Mouse (Mus musculus): ENCODE measurements around the gene Olfr1082. TPM values are rescaled to one million over a fixed set of nuclear protein-coding genes. Genes with fewer than 3 reads are reported as not detected.
"Not testable (repeated sequence)": the region's sequence is repeated elsewhere in the genome, so short reads cannot be mapped to it uniquely, and the experiment has no call there.

Olfr1082 gene
- not detected in 2 replicates for polyA plus RNA-seq (2014; fragmentation: Nextera tagmentation; extraction: Ambion mirVana)

GRCm38 (mm10) chr2:86598866-86599265, at the start of gene Olfr1082:
Gene Olfr1082, minus strand, starts transcription at chr2:86598966.
- H3K4me3 ChIP-seq (ENCODE audit: low read depth, low read length); ATAC-seq (ENCODE audit: low FRiP score); H3K36me3 ChIP-seq (ENCODE audit: control insufficient read depth, insufficient read depth, low read length); H3K9ac ChIP-seq (ENCODE audit: low read length); H3K27ac ChIP-seq (ENCODE audit: low read depth, low read length); H3K9me3 ChIP-seq (ENCODE audit: control insufficient read depth, low read length); H3K4me1 ChIP-seq (ENCODE audit: control insufficient read depth, insufficient read depth, low read length); DNase-seq (ENCODE audit: low spot score, missing footprints); H3K27me3 ChIP-seq (ENCODE audit: control insufficient read depth, insufficient read depth, low read length); H3K4me2 ChIP-seq: not testable (repeated sequence)
- 70% methylated on average over 1 of the region's 1 CpGs for WGBS

GRCm38 (mm10) chr2:86639625-86640024, 40.9 kb upstream of the Olfr1082 start, which contains the start of gene Olfr1084:
Gene Olfr1084, minus strand, starts transcription at chr2:86639725.
- ATAC-seq (ENCODE audit: low FRiP score) = not testable (repeated sequence)

GRCm38 (mm10) chr2:86558135-86558534, 40.6 kb downstream of the Olfr1082 start, which contains the start of gene Olfr1080:
Gene Olfr1080, minus strand, starts transcription at chr2:86558235.
- not testable (repeated sequence) for H3K9ac ChIP-seq (ENCODE audit: low read length); H3K4me2 ChIP-seq; H3K27me3 ChIP-seq (ENCODE audit: control insufficient read depth, insufficient read depth, low read length); H3K9me3 ChIP-seq (ENCODE audit: control insufficient read depth, low read length); H3K36me3 ChIP-seq (ENCODE audit: control insufficient read depth, insufficient read depth, low read length); ATAC-seq (ENCODE audit: low FRiP score); DNase-seq (ENCODE audit: low spot score, missing footprints); H3K4me1 ChIP-seq (ENCODE audit: control insufficient read depth, insufficient read depth, low read length); H3K4me3 ChIP-seq (ENCODE audit: low read depth, low read length); H3K27ac ChIP-seq (ENCODE audit: low read depth, low read length)

More at GRCm38 (mm10) chr2:86639625-86640024, 40.9 kb upstream of the Olfr1082 start, which contains the start of gene Olfr1084:
- not testable (repeated sequence) for H3K4me3 ChIP-seq (ENCODE audit: low read depth, low read length); DNase-seq (ENCODE audit: low spot score, missing footprints); H3K4me2 ChIP-seq; H3K36me3 ChIP-seq (ENCODE audit: control insufficient read depth, insufficient read depth, low read length); H3K9me3 ChIP-seq (ENCODE audit: control insufficient read depth, low read length); H3K9ac ChIP-seq (ENCODE audit: low read length); H3K4me1 ChIP-seq (ENCODE audit: control insufficient read depth, insufficient read depth, low read length); H3K27me3 ChIP-seq (ENCODE audit: control insufficient read depth, insufficient read depth, low read length); H3K27ac ChIP-seq (ENCODE audit: low read depth, low read length)
- 91% methylated on average over 1 of the region's 1 CpGs for WGBS

Other genes with a start within 250 kb of the Olfr1082 start
- gene Olfr1055, start 248.7 kb downstream of the Olfr1082 start, polyA plus RNA-seq (2014; fragmentation: Nextera tagmentation; extraction: Ambion mirVana) = not detected in 2 replicates
- gene Olfr1056, start 236.5 kb downstream of the Olfr1082 start, polyA plus RNA-seq (2014; fragmentation: Nextera tagmentation; extraction: Ambion mirVana) = not detected in 2 replicates
- gene Olfr1057, start 220.6 kb downstream of the Olfr1082 start, polyA plus RNA-seq (2014; fragmentation: Nextera tagmentation; extraction: Ambion mirVana) = not detected in 2 replicates
- not detected in 2 replicates for gene Olfr1058, start 210.4 kb downstream of the Olfr1082 start, polyA plus RNA-seq (2014; fragmentation: Nextera tagmentation; extraction: Ambion mirVana)
- gene Olfr1061, start 184.9 kb downstream of the Olfr1082 start, polyA plus RNA-seq (2014; fragmentation: Nextera tagmentation; extraction: Ambion mirVana) = not detected in 2 replicates
- not detected in 2 replicates for gene Olfr1062, start 172.2 kb downstream of the Olfr1082 start, polyA plus RNA-seq (2014; fragmentation: Nextera tagmentation; extraction: Ambion mirVana)
- not detected in 2 replicates for gene Olfr1065, start 148.4 kb downstream of the Olfr1082 start, polyA plus RNA-seq (2014; fragmentation: Nextera tagmentation; extraction: Ambion mirVana)
- gene Olfr1066, start 142.7 kb downstream of the Olfr1082 start, polyA plus RNA-seq (2014; fragmentation: Nextera tagmentation; extraction: Ambion mirVana) = not detected in 2 replicates
- not detected in 2 replicates for gene Olfr228, start 111.6 kb downstream of the Olfr1082 start, polyA plus RNA-seq (2014; fragmentation: Nextera tagmentation; extraction: Ambion mirVana)
- not detected in 2 replicates for gene Olfr1076, start 90.5 kb downstream of the Olfr1082 start, polyA plus RNA-seq (2014; fragmentation: Nextera tagmentation; extraction: Ambion mirVana)
- not detected in 2 replicates for gene Olfr1079, start 56.5 kb downstream of the Olfr1082 start, polyA plus RNA-seq (2014; fragmentation: Nextera tagmentation; extraction: Ambion mirVana)
- gene Olfr1080, start 40.7 kb downstream of the Olfr1082 start, polyA plus RNA-seq (2014; fragmentation: Nextera tagmentation; extraction: Ambion mirVana) = not detected in 2 replicates
- not detected in 2 replicates for gene Olfr1084, start 40.8 kb upstream of the Olfr1082 start, polyA plus RNA-seq (2014; fragmentation: Nextera tagmentation; extraction: Ambion mirVana)
- not detected in 2 replicates for gene Olfr1085, start 63.1 kb upstream of the Olfr1082 start, polyA plus RNA-seq (2014; fragmentation: Nextera tagmentation; extraction: Ambion mirVana)
- not detected in 2 replicates for gene Olfr1086, start 81.1 kb upstream of the Olfr1082 start, polyA plus RNA-seq (2014; fragmentation: Nextera tagmentation; extraction: Ambion mirVana)
- gene Olfr1087, start 99.4 kb upstream of the Olfr1082 start, polyA plus RNA-seq (2014; fragmentation: Nextera tagmentation; extraction: Ambion mirVana) = not detected in 2 replicates
- gene Olfr1089, start 134.7 kb upstream of the Olfr1082 start, polyA plus RNA-seq (2014; fragmentation: Nextera tagmentation; extraction: Ambion mirVana) = not detected in 2 replicates
- not detected in 2 replicates for gene Olfr1090, start 160.0 kb upstream of the Olfr1082 start, polyA plus RNA-seq (2014; fragmentation: Nextera tagmentation; extraction: Ambion mirVana)
- not detected in 2 replicates for gene Olfr1093, start 183.5 kb upstream of the Olfr1082 start, polyA plus RNA-seq (2014; fragmentation: Nextera tagmentation; extraction: Ambion mirVana)
- gene Olfr141, start 211.1 kb upstream of the Olfr1082 start, polyA plus RNA-seq (2014; fragmentation: Nextera tagmentation; extraction: Ambion mirVana) = not detected in 2 replicates
- not detected in 2 replicates for gene Olfr1094, start 225.7 kb upstream of the Olfr1082 start, polyA plus RNA-seq (2014; fragmentation: Nextera tagmentation; extraction: Ambion mirVana)

Measured in midbrain, embryonic 11.5 days (tissue).